Mouse (Mus musculus) intestine, embryonic 14.5 days (tissue): ENCODE measurements around the gene Tmem25. TPM values are rescaled to one million over a fixed set of nuclear protein-coding genes. Genes with fewer than 3 reads are reported as not detected.

Experiments
- ATAC-seq: fragments of 200-750 bp; cut with Nextera tagmentation; replicated peaks from 2 replicates; pipeline ENCODE4 v1.8.0; 2017; ENCODE audit warnings: low read depth, moderate number of reproducible peaks, moderate TSS enrichment, moderate library complexity; ENCODE audit not compliant: low FRiP score, low TSS enrichment
- DNase-seq: peaks from one replicate; pipeline ENCODE4 v3.0.0-alpha.2; 2018; ENCODE audit warnings: low spot score
- H3K27ac ChIP-seq: fragments of 300-500 bp; sonication (generic); 2 replicates; pipeline ENCODE4 v1.5.1; 2014; ENCODE audit warnings: low read depth, mild to moderate bottlenecking, control low read depth
- H3K27me3 ChIP-seq: fragments of 300-500 bp; sonication (generic); replicated peaks from 2 replicates; pipeline ENCODE4 v1.6.1; 2014; ENCODE audit warnings: low read length, control low read depth; ENCODE audit not compliant: control insufficient read depth, insufficient read depth
- H3K36me3 ChIP-seq: fragments of 300-500 bp; sonication (generic); 2 replicates; pipeline ENCODE4 v1.6.1; 2014; ENCODE audit warnings: low read length, control low read depth; ENCODE audit not compliant: control insufficient read depth, insufficient read depth
- H3K4me1 ChIP-seq: fragments of 300-500 bp; sonication (generic); replicated peaks from 2 replicates; pipeline ENCODE4 v1.6.1; 2014; ENCODE audit warnings: low read length, control low read depth, mixed read lengths; ENCODE audit not compliant: control insufficient read depth, insufficient read depth
- H3K4me2 ChIP-seq: fragments of 300-500 bp; sonication (generic); 2 replicates; pipeline ENCODE4 v1.6.1; 2014; ENCODE audit warnings: low read length
- H3K4me3 ChIP-seq: fragments of 300-500 bp; sonication (generic); 2 replicates; pipeline ENCODE4 v1.5.1; 2014; ENCODE audit warnings: low read depth, low read length, control low read depth, mixed read lengths
- H3K9ac ChIP-seq: fragments of 300-500 bp; sonication (generic); 2 replicates; pipeline ENCODE4 v1.6.1; 2014; ENCODE audit warnings: mild to moderate bottlenecking, low read length
- H3K9me3 ChIP-seq: fragments of 300-500 bp; sonication (generic); 2 replicates; pipeline ENCODE4 v1.6.1; 2016; ENCODE audit warnings: low read length, control low read depth; ENCODE audit not compliant: control insufficient read depth
- WGBS: fragments of 180-500 bp; shearing (Covaris S2); extraction: QIAGEN DNeasy Blood & Tissue Kit; methylation state at CpG from one replicate; pipeline ENCODE4 v1.1.7; 2014; 5-methylcytosine and 5-hydroxymethylcytosine counted together
- polyA plus RNA-seq: library from polyadenylated mRNA; unstranded; fragments of >200 nt; fragmentation: Nextera tagmentation; extraction: Ambion mirVana; gene quantifications from 2 replicates; pipeline ENCODE4 v1.2.1, GENCODE M21; 2014

The Tmem25 gene
- polyA plus RNA-seq = 3.3 and 3.9 TPM in 2 replicates

GRCm38 (mm10) chr9:44799102-44799957 lies at the start of gene Tmem25:
Tmem25 (minus strand) TSS chr9:44799307.
- peaks cover 7% of the 10 kb centered on the region; the same call in 1 of the 2 replicates for H3K27me3 ChIP-seq
- DNase-seq (peak; percentile 92), ATAC-seq (peak; percentile 96)
- under 1% methylated on average over 75 of the region's 75 CpGs for WGBS
- peak within 1 kb of the TSS; percentile 83 for H3K27ac ChIP-seq
- H3K9ac ChIP-seq = peak within 1 kb of the TSS; percentile 54
- peak within 1 kb of the TSS; percentile 88 for H3K4me2 ChIP-seq
- no peaks in the 10 kb centered on the region for H3K9me3 ChIP-seq
- peak within 1 kb of the TSS; percentile 63 for H3K4me3 ChIP-seq
- H3K36me3 ChIP-seq = no peaks in the 10 kb centered on the region; the same call in 1 of the 2 replicates
- H3K4me1 ChIP-seq = peaks cover 5% of the 10 kb centered on the region

- Histone ChIP-seq H3K27me3 (no peaks in the 10 kb centered on the region), H3K4me2 (no peak overlapping the region), H3K9ac (no peak overlapping the region), H3K9me3 (no peaks in the 10 kb centered on the region), H3K4me1 (no peaks in the 10 kb centered on the region), H3K4me3 (no peak overlapping the region), H3K36me3 (peaks cover 89% of the 10 kb centered on the region), H3K27ac (no peak overlapping the region)
- DNase-seq = no peak
- no peak for ATAC-seq
- 90% methylated on average over 6 of the region's 6 CpGs for WGBS
Measured at GRCm38 (mm10) chr9:44847446-44847845, 48.3 kb upstream of the Tmem25 start.

- no peak overlapping the region for H3K9ac ChIP-seq
- H3K27me3 ChIP-seq = no peaks in the 10 kb centered on the region
- H3K36me3 ChIP-seq = peaks cover 91% of the 10 kb centered on the region
- WGBS = 89% methylated on average over 10 of the region's 10 CpGs
- no peaks in the 10 kb centered on the region for H3K9me3 ChIP-seq
- DNase-seq (no peak), ATAC-seq (no peak)
- no peaks in the 10 kb centered on the region for H3K4me1 ChIP-seq
- H3K4me2 ChIP-seq = no peak overlapping the region
- no peak overlapping the region for H3K4me3 ChIP-seq
- no peak overlapping the region for H3K27ac ChIP-seq
Measured at GRCm38 (mm10) chr9:44841241-44841640, 42.1 kb upstream of the Tmem25 start.

- whole genome bisulfite sequencing = 56% methylated on average over 7 of the region's 7 CpGs
- Histone ChIP-seq H3K27me3 (no peaks in the 10 kb centered on the region), H3K4me1 (no peaks in the 10 kb centered on the region), H3K4me2 (no peak overlapping the region), H3K27ac (no peak overlapping the region), H3K4me3 (no peak overlapping the region), H3K36me3 (peaks cover 91% of the 10 kb centered on the region), H3K9me3 (no peaks in the 10 kb centered on the region), H3K9ac (no peak overlapping the region)
- ATAC-seq (no peak), DNase-seq (peak; percentile 89)
Measured at GRCm38 (mm10) chr9:44836439-44836838, 37.3 kb upstream of the Tmem25 start.

GRCm38 (mm10) chr9:44832356-44832755 lies 33.2 kb upstream of the Tmem25 start:
- no peak overlapping the region for H3K27ac ChIP-seq
- H3K4me3 ChIP-seq = no peak overlapping the region
- H3K4me2 ChIP-seq = no peak overlapping the region
- no peak overlapping the region for H3K9ac ChIP-seq
- no peaks in the 10 kb centered on the region for H3K9me3 ChIP-seq
- DNase-seq = no peak
- no peak for ATAC-seq
- 80% methylated on average over 4 of the region's 4 CpGs for WGBS
- no peaks in the 10 kb centered on the region for H3K27me3 ChIP-seq
- H3K36me3 ChIP-seq = peaks cover 92% of the 10 kb centered on the region
- no peaks in the 10 kb centered on the region for H3K4me1 ChIP-seq

- H3K4me3 ChIP-seq = no peak overlapping the region
- H3K9ac ChIP-seq = no peak overlapping the region
- H3K27ac ChIP-seq = no peak overlapping the region
- ATAC-seq (no peak), DNase-seq (no peak)
- 86% methylated on average over 2 of the region's 2 CpGs for WGBS
- peaks cover 99% of the 10 kb centered on the region for H3K36me3 ChIP-seq
- H3K9me3 ChIP-seq = no peaks in the 10 kb centered on the region
- H3K4me1 ChIP-seq = no peaks in the 10 kb centered on the region
- no peaks in the 10 kb centered on the region for H3K27me3 ChIP-seq
- no peak overlapping the region for H3K4me2 ChIP-seq
Measured at GRCm38 (mm10) chr9:44830506-44830905, 31.4 kb upstream of the Tmem25 start.

GRCm38 (mm10) chr9:44828944-44829343 lies 29.8 kb upstream of the Tmem25 start:
- Histone ChIP-seq H3K9me3 (no peaks in the 10 kb centered on the region), H3K27ac (no peak overlapping the region), H3K4me1 (no peaks in the 10 kb centered on the region), H3K27me3 (no peaks in the 10 kb centered on the region), H3K9ac (no peak overlapping the region), H3K36me3 (peaks cover 99% of the 10 kb centered on the region), H3K4me2 (no peak overlapping the region), H3K4me3 (no peak overlapping the region)
- ATAC-seq = no peak
- whole genome bisulfite sequencing = 97% methylated on average over 11 of the region's 11 CpGs
- no peak for DNase-seq

GRCm38 (mm10) chr9:44826660-44827059 lies 27.6 kb upstream of the Tmem25 start:
- peaks cover 100% of the 10 kb centered on the region for H3K36me3 ChIP-seq
- no peak for ATAC-seq

More at GRCm38 (mm10) chr9:44826660-44827059, 27.6 kb upstream of the Tmem25 start:
- Histone ChIP-seq H3K4me3 (no peak overlapping the region), H3K27ac (no peak overlapping the region), H3K9ac (no peak overlapping the region), H3K27me3 (no peaks in the 10 kb centered on the region), H3K9me3 (no peaks in the 10 kb centered on the region), H3K4me2 (no peak overlapping the region), H3K4me1 (no peaks in the 10 kb centered on the region)
- 90% methylated on average over 7 of the region's 7 CpGs for WGBS
- no peak for DNase-seq
